Mouse (Mus musculus) limb, embryonic 11.5 days (tissue): ENCODE measurements around the gene Dnah3. TPM values are rescaled to one million over a fixed set of nuclear protein-coding genes. Genes with fewer than 3 reads are reported as not detected.

Source experiments
- ATAC-seq: fragments of 200-750 bp; cut with Nextera tagmentation; 2 replicates; pipeline ENCODE4 v1.8.0; 2017; ENCODE audit warnings: low read depth; ENCODE audit not compliant: insufficient number of reproducible peaks, low FRiP score, low TSS enrichment
- DNase-seq: peaks from one replicate; pipeline ENCODE4 v3.0.0-alpha.2; 2015; ENCODE audit warnings: low spot score
- H3K27ac ChIP-seq: fragments of 300-500 bp; sonication (generic); replicated peaks from 2 replicates; pipeline ENCODE4 v1.5.1; 2014; ENCODE audit warnings: low read depth, mild to moderate bottlenecking, low read length
- H3K27me3 ChIP-seq: fragments of 300-500 bp; sonication (generic); 2 replicates; pipeline ENCODE4 v1.6.1; 2014; ENCODE audit warnings: mild to moderate bottlenecking, low read length, mixed read lengths; ENCODE audit not compliant: control insufficient read depth, insufficient read depth
- H3K36me3 ChIP-seq: fragments of 300-500 bp; sonication (generic); 2 replicates; pipeline ENCODE4 v1.6.1; 2014; ENCODE audit warnings: mild to moderate bottlenecking, low read length, moderate library complexity, mixed read lengths; ENCODE audit not compliant: control insufficient read depth, insufficient read depth
- H3K4me1 ChIP-seq: fragments of 300-500 bp; sonication (generic); 2 replicates; pipeline ENCODE4 v1.6.1; 2014; ENCODE audit warnings: low read length, mixed read lengths; ENCODE audit not compliant: control insufficient read depth, insufficient read depth
- H3K4me2 ChIP-seq: fragments of 300-500 bp; sonication (generic); 2 replicates; pipeline ENCODE4 v1.6.1; 2014; ENCODE audit warnings: low read depth, mild to moderate bottlenecking, moderate library complexity; ENCODE audit not compliant: severe bottlenecking
- H3K4me3 ChIP-seq: fragments of 300-500 bp; sonication (generic); 2 replicates; pipeline ENCODE4 v1.5.1; 2014; ENCODE audit warnings: low read depth, low read length
- H3K9ac ChIP-seq: fragments of 300-500 bp; sonication (generic); 2 replicates; pipeline ENCODE4 v1.6.1; 2014; ENCODE audit warnings: mild to moderate bottlenecking, low read length
- H3K9me3 ChIP-seq: fragments of 300-500 bp; sonication (generic); 2 replicates; pipeline ENCODE4 v1.6.1; 2016; ENCODE audit warnings: low read length; ENCODE audit not compliant: control insufficient read depth
- WGBS: fragments of 180-500 bp; shearing (Covaris S2); extraction: QIAGEN DNeasy Blood & Tissue Kit; methylation state at CpG from one replicate; pipeline ENCODE4 v1.1.7; 2014; 5-methylcytosine and 5-hydroxymethylcytosine counted together
- polyA plus RNA-seq: library from polyadenylated mRNA; unstranded; fragments of >200 nt; fragmentation: Nextera tagmentation; extraction: Ambion mirVana; gene quantifications from 2 replicates; pipeline ENCODE4 v1.2.1, GENCODE M21; 2014

Gene Dnah3
- polyA plus RNA-seq, 1 experiment from 2014 or later = not detected

- ATAC-seq (no peak), DNase-seq (no peak)
- H3K4me1 ChIP-seq = no peaks in the 10 kb centered on the region
- no peaks in the 10 kb centered on the region for H3K9me3 ChIP-seq
- no peaks in the 10 kb centered on the region for H3K36me3 ChIP-seq
- no peak overlapping the region for H3K9ac ChIP-seq
- WGBS = 89% methylated on average over 6 of the region's 6 CpGs
- H3K4me2 ChIP-seq = no peak overlapping the region
- no peak overlapping the region for H3K4me3 ChIP-seq
- H3K27ac ChIP-seq = no peak overlapping the region
- H3K27me3 ChIP-seq = no peaks in the 10 kb centered on the region
These were observed 118.8 kb downstream of the Dnah3 start for GRCm38 (mm10) chr7:119976256-119976655.

- H3K9ac ChIP-seq = no peak overlapping the region
- H3K4me1 ChIP-seq = no peaks in the 10 kb centered on the region
- no peaks in the 10 kb centered on the region for H3K27me3 ChIP-seq
- H3K4me2 ChIP-seq = no peak overlapping the region
- 85% methylated on average over 5 of the region's 5 CpGs for WGBS
- H3K36me3 ChIP-seq = no peaks in the 10 kb centered on the region
- no peak overlapping the region for H3K4me3 ChIP-seq
- H3K27ac ChIP-seq = no peak overlapping the region
- no peaks in the 10 kb centered on the region for H3K9me3 ChIP-seq
- no peak for DNase-seq
- no peak for ATAC-seq
These were observed 120.9 kb downstream of the Dnah3 start for GRCm38 (mm10) chr7:119974214-119974613.

DNA sequence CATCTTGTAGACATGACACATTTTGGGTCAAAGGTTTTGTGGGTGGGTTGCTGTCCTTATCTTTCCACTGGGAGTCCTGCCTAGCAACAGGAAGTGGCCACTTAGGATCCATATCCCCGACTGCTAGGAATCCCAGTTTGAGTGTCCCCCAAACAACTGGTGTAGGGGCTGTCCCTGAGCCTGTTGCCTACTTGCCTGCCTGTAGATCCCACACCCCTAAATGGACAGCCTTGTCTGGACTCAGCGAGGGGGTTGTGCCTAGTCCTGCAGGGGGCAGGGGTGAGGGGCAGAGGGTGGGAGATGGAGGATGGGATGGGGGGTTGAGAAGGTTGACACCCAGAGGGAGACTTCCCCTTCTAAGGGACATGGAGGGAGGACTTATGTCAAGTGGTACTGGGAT, 125.8 kb downstream of the Dnah3 start:
- Histone ChIP-seq H3K4me1 (no peaks in the 10 kb centered on the region), H3K27me3 (no peaks in the 10 kb centered on the region), H3K36me3 (no peaks in the 10 kb centered on the region), H3K9me3 (no peaks in the 10 kb centered on the region), H3K4me3 (no peak overlapping the region), H3K27ac (no peak overlapping the region), H3K9ac (no peak overlapping the region), H3K4me2 (no peak overlapping the region)
- no peak for DNase-seq
- ATAC-seq = no peak
- WGBS = 82% methylated on average over 2 of the region's 2 CpGs

DNA sequence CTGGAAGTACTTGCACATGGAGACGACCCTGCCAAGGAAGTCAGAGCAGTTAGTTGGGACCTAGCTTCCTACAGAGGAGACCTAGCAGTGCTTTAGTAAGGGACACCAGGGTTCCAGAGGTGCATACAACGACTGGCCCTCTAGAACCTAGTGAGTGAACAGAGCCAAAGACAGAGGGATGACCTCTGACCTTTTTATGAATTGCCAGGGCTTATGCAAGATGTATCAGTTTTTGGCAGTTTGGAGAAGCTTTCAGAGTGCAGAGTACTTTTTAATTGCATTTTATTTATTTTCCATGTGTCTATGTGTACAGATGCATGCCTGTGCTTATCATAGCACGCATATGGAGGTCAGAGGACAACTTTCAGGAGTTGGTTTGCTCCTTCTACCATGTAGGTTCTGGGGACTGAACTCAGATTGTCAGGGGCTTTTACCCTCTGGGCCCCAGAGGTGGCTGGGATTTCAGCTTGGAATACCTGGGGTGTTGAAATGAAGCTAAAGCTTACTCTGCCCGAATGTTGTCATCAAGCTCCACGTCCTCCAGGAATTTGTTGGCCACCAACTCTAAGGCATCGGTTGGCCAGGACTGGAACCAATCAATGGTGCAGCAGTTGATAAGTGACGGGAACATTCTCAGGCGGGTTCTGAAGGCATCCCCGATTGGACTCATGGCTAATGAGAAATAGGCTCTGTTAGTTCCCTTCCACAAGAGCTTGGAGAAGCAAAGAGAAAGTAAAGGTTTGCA, 129.3 kb downstream of the Dnah3 start:
- ATAC-seq = no peak
- WGBS = 85% methylated on average over 9 of the region's 9 CpGs

DNA sequence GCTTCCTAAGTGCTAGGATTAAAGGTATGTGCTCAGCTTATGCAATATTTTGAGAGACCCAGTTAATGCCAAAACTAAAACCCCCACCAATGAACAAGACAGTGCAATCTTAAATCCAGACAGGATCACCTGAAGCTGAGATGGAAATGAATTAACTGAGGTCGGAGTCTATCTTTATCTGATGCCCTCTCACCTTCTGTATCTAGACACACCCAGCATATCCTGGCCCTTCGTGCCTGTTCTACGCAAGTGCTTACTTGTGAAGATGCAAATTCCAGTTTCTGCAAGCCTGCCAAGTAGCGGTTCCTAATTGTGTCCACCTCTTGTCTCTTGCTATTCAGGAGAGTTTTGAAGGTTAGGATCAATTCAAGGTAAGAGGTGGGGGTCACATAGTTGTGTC, 129.9 kb downstream of the Dnah3 start:
- Histone ChIP-seq H3K9ac (no peak overlapping the region), H3K27me3 (no peaks in the 10 kb centered on the region), H3K4me1 (no peaks in the 10 kb centered on the region), H3K4me3 (no peak overlapping the region), H3K36me3 (no peaks in the 10 kb centered on the region), H3K27ac (no peak overlapping the region), H3K9me3 (no peaks in the 10 kb centered on the region), H3K4me2 (no peak overlapping the region)
- DNase-seq (no peak), ATAC-seq (no peak)
- 92% methylated on average over 4 of the region's 4 CpGs for WGBS

More for the DNA sequence above, 129.3 kb downstream of the Dnah3 start:
- Histone ChIP-seq H3K27me3 (no peaks in the 10 kb centered on the region), H3K4me3 (no peak overlapping the region), H3K4me2 (no peak overlapping the region), H3K9me3 (no peaks in the 10 kb centered on the region), H3K27ac (no peak overlapping the region), H3K9ac (no peak overlapping the region), H3K4me1 (no peaks in the 10 kb centered on the region), H3K36me3 (no peaks in the 10 kb centered on the region)
- no peak for DNase-seq

DNA sequence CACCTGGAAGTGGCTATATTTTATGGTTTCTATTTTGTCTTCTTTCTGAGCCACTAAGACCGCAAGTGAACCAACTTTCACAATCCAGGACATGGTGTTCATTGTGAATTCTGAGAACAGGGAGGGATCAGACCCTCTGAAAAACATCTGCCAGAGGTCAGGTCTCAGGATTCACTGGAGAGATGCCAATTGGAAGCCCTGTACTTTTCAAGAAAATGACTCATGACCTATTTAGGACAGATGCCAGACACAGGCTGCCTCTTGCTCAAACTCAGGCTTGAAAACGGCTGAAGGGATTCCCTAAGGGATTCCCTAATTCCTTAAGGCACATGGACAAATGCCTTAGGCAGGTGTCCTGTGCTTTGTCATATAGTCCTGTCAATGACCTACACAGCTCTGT, 134.0 kb downstream of the Dnah3 start:
- H3K4me3 ChIP-seq = no peak overlapping the region
- H3K9me3 ChIP-seq = no peaks in the 10 kb centered on the region
- 45% methylated on average over 2 of the region's 2 CpGs for WGBS
- no peak for DNase-seq
- H3K27me3 ChIP-seq = no peaks in the 10 kb centered on the region
- ATAC-seq = no peak
- H3K27ac ChIP-seq = no peak overlapping the region
- no peak overlapping the region for H3K4me2 ChIP-seq
- no peaks in the 10 kb centered on the region for H3K36me3 ChIP-seq
- no peak overlapping the region for H3K9ac ChIP-seq
- no peaks in the 10 kb centered on the region for H3K4me1 ChIP-seq

DNA sequence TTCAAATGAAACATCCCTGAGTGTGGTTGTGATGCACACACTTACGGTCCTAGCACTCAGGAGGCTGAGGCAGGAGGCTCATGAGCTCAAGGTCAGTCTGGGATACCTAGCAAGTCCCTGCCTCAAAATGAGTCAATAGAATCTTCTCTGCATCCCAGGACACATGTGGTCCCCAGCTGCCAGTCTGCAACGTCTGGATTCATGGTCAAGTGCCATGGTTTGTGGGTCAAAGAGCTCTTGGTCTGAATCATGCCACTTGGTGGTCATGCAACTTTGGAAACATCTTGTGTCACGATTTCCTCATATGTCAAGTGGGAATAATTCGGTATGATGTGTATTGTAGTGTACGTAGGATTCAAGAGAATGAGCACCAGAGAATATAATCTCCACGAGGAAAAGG, 134.5 kb downstream of the Dnah3 start:
- H3K9me3 ChIP-seq = no peaks in the 10 kb centered on the region
- H3K27ac ChIP-seq = no peak overlapping the region
- no peak overlapping the region for H3K4me2 ChIP-seq
- no peaks in the 10 kb centered on the region for H3K4me1 ChIP-seq
- WGBS = 86% methylated on average over 6 of the region's 6 CpGs
- no peaks in the 10 kb centered on the region for H3K36me3 ChIP-seq
- H3K9ac ChIP-seq = no peak overlapping the region
- no peak overlapping the region for H3K4me3 ChIP-seq
- DNase-seq = no peak
- no peaks in the 10 kb centered on the region for H3K27me3 ChIP-seq
- ATAC-seq = no peak

GRCm38 (mm10) chr7:119960006-119960405, 135.1 kb downstream of the Dnah3 start:
- no peaks in the 10 kb centered on the region for H3K36me3 ChIP-seq
- ATAC-seq (no peak), DNase-seq (no peak)
- no peaks in the 10 kb centered on the region for H3K4me1 ChIP-seq
- H3K4me2 ChIP-seq = no peak overlapping the region
- no peaks in the 10 kb centered on the region for H3K27me3 ChIP-seq
- no peak overlapping the region for H3K4me3 ChIP-seq
- no peak overlapping the region for H3K9ac ChIP-seq
- 84% methylated on average over 6 of the region's 6 CpGs for WGBS
- H3K9me3 ChIP-seq = no peaks in the 10 kb centered on the region
- H3K27ac ChIP-seq = no peak overlapping the region

DNA sequence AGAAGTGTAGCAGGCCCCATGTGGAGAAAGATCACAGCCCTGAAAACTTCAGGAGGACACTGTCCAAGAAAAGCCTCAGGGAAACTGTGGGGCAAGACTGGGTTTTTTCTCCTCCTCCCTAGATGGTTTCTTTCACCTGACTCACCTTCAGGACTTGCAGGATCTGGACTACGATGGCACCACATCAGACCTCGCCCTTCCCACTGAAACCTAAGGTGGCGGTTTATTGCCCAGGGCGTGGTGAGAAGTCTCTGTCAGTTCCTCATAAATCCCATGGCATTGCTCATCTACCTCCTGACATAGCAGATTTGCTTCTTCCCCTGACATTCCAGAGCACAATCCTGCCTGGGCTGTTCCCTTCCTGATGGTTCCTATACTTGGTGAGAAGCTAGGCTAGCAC, 135.6 kb downstream of the Dnah3 start:
- H3K9ac ChIP-seq = no peak overlapping the region
- H3K27me3 ChIP-seq = no peaks in the 10 kb centered on the region
- no peak overlapping the region for H3K4me3 ChIP-seq
- 88% methylated on average over 4 of the region's 4 CpGs for WGBS
- no peaks in the 10 kb centered on the region for H3K4me1 ChIP-seq
- H3K9me3 ChIP-seq = no peaks in the 10 kb centered on the region
- ATAC-seq (no peak), DNase-seq (no peak)
- H3K27ac ChIP-seq = no peak overlapping the region
- no peaks in the 10 kb centered on the region for H3K36me3 ChIP-seq
- H3K4me2 ChIP-seq = no peak overlapping the region
